Mouse (Mus musculus) kidney, adult 2 months (tissue): ENCODE results near the gene Dnajb4. TPM values are rescaled to one million over a fixed set of nuclear protein-coding genes. Genes with fewer than 3 reads are reported as not detected.

Experiments used
- DNase-seq: peaks from one replicate; pipeline ENCODE4 v3.0.0; 2021
- H3K27ac ChIP-seq: fragments of 200-500 bp; 2 replicates; pipeline ENCODE4 v1.5.1; 2012; ENCODE audit warnings: low read depth, low read length, control low read depth, inconsistent platforms; ENCODE audit not compliant: insufficient read depth
- H3K27me3 ChIP-seq: fragments of 200-500 bp; replicated peaks from 2 replicates; pipeline ENCODE4 v1.6.1; 2012; ENCODE audit warnings: mild to moderate bottlenecking, moderate library complexity, low read length, inconsistent platforms; ENCODE audit not compliant: control insufficient read depth, insufficient read depth
- H3K36me3 ChIP-seq: fragments of 200-500 bp; 2 replicates; pipeline ENCODE4 v1.6.1; 2012; ENCODE audit warnings: mild to moderate bottlenecking, moderate library complexity, low read length, inconsistent platforms; ENCODE audit not compliant: control insufficient read depth, insufficient read depth
- H3K4me1 ChIP-seq: fragments of 200-500 bp; 2 replicates; pipeline ENCODE4 v1.6.1; 2011; ENCODE audit warnings: low read length; ENCODE audit not compliant: control insufficient read depth, insufficient read depth
- H3K4me3 ChIP-seq: fragments of 200-500 bp; 2 replicates; pipeline ENCODE4 v1.5.1; 2011; ENCODE audit warnings: mild to moderate bottlenecking, low read depth, low read length, control low read depth; ENCODE audit not compliant: insufficient read depth
- CTCF ChIP-seq: fragments of 200-500 bp; conservative IDR thresholded peaks from 2 replicates; pipeline ENCODE4 v1.5.1; 2011; ENCODE audit warnings: low read depth, mild to moderate bottlenecking, control low read depth, low read length, moderate library complexity, mixed read lengths; ENCODE audit not compliant: insufficient read depth, insufficient read length
- POLR2A ChIP-seq: fragments of 200-500 bp; IDR thresholded peaks from one replicate; pipeline ENCODE4 v1.6.1; 2011; ENCODE audit warnings: low read depth, low read length, control low read depth
- WGBS: fragments of 180-500 bp; shearing (Covaris S2); methylation state at CpG from one replicate; pipeline ENCODE4 v1.1.7; 2018; 5-methylcytosine and 5-hydroxymethylcytosine counted together
- polyA plus RNA-seq: library from polyadenylated mRNA; depleted of rRNA; stranded (reverse); fragments of >200 nt; gene quantifications from 2 replicates; pipeline ENCODE4 v1.2.3, GENCODE M21; 2012

Dnajb4 gene
- polyA plus RNA-seq, 1 experiment = 9.8 TPM

DNA sequence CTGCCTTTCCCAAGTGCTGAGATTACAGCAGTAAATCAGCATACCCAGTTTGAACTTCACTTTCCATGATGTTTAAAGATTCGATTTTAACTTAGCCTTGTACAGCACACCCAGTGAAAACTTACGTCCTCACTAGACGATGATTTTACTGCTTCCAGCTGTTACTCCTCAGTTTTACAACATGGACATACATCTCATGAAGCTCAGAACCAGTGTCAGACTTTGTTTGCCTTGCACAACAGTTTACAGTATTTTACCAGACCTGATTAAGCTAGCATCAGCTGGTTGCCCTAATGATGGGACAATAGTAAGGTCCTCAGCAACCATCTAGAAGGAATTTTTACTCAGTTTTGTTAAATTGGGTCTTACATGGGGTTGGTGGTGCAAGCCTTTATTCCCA is 31.0 kb upstream of the Dnajb4 start:
- WGBS = 50% methylated on average over 3 of the region's 3 CpGs
- Histone ChIP-seq H3K27me3 (no peaks in the 10 kb centered on the region), H3K27ac (no peak overlapping the region), H3K36me3 (peaks cover 2% of the 10 kb centered on the region; the same call in 1 of the 2 replicates), H3K4me1 (no peaks in the 10 kb centered on the region), H3K4me3 (no peak overlapping the region)
- DNase-seq = no peak
- TF ChIP-seq POLR2A (no peak), CTCF (no peak)

DNA sequence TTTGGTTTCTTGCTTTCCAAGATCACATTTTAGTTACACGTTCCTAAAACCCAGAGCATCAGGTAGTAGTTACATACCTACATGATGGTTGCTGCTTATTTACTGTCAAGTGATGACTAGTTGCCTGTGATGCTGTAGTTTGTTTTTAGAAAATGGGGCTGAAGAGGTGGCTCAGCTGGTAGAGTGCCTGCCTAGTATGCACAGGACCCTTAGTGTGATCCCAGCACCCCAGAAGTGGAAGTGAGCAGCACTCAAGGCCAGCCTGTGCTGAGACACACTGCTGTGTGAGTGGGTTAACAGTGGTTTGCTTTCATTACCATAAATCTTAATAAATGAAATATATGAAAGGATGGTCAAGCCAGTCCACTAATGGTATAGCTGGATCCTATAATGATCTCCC is 29.5 kb upstream of the Dnajb4 start:
- no peak overlapping the region for H3K27ac ChIP-seq
- H3K4me1 ChIP-seq = no peaks in the 10 kb centered on the region
- peaks cover 2% of the 10 kb centered on the region; the same call in 1 of the 2 replicates for H3K36me3 ChIP-seq
- H3K4me3 ChIP-seq = no peak overlapping the region
- WGBS = 94% methylated on average over 1 of the region's 1 CpGs
- TF ChIP-seq POLR2A (no peak), CTCF (no peak)
- no peaks in the 10 kb centered on the region for H3K27me3 ChIP-seq
- DNase-seq = no peak

DNA sequence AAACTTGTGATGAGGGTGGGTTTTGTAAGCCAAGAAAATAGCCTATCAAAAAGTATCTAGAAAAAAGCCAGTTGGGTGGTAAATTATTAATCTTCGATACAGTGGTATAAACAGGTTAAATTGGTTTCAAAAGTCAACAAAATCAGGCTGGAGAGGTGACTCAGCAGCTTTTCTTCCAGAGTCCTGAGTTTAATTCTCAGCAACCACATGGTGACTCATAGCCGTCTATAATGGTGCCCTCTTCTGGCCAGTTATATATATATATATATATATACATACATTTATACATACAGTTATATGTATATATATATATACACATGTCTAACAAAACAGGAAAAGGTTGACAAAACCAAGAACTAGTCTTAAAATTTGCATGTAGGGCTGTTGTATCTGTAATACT is 28.7 kb upstream of the Dnajb4 start:
- 36% methylated on average over 2 of the region's 2 CpGs for WGBS
- Histone ChIP-seq H3K27ac (no peak overlapping the region), H3K27me3 (no peaks in the 10 kb centered on the region), H3K36me3 (peaks cover 2% of the 10 kb centered on the region; the same call in 1 of the 2 replicates), H3K4me3 (no peak overlapping the region), H3K4me1 (no peaks in the 10 kb centered on the region)
- TF ChIP-seq POLR2A = no peak
- no peak for TF ChIP-seq CTCF
- peak; percentile 85 for DNase-seq

DNA sequence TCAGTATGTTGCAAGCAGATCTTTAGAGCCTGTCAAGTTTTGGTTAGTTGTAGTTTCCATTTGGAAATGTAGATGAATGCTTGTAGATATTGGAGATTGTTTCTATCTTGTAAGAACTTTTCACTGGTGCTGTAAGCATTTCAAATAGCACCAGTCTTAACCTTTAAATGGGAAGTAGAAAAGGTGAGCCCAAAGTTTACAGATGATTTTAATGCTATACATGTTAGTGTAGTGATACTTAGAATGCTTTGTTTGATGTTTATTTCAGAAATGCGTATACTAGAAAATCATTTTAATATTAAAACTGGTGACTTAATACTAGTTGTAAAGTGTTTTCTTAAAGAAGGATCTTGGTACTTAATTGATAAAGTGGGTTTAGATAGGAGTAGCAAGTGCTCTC is 25.7 kb upstream of the Dnajb4 start:
- no peak for DNase-seq
- TF ChIP-seq POLR2A (no peak), CTCF (no peak)
- Histone ChIP-seq H3K4me1 (no peaks in the 10 kb centered on the region), H3K4me3 (no peak overlapping the region), H3K27me3 (no peaks in the 10 kb centered on the region), H3K27ac (no peak overlapping the region), H3K36me3 (peaks cover 4% of the 10 kb centered on the region)
- 100% methylated on average over 1 of the region's 1 CpGs for WGBS

DNA sequence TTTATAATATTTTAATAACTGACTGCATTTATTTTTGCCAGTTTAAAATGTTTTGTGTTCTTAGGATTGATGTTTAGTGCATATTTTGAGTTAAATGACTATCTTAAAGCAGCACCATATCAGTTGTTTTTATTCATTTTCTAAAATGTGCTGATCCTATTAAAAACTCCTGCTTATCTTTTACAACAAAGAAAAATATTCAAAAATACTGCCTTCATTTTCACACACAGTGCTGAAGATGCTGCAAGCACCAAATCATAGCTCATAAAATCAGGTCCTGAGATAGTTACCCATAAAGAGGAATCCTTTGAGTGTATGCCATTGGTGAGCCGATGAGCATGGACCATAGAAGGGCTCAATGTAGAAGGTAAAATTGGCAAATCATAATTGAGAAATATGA is 25.1 kb upstream of the Dnajb4 start:
- Histone ChIP-seq H3K27me3 (no peaks in the 10 kb centered on the region), H3K27ac (no peak overlapping the region), H3K4me3 (no peak overlapping the region), H3K36me3 (peaks cover 5% of the 10 kb centered on the region), H3K4me1 (no peaks in the 10 kb centered on the region)
- no peak for DNase-seq
- no peak for TF ChIP-seq CTCF
- WGBS = 89% methylated on average over 1 of the region's 1 CpGs

DNA sequence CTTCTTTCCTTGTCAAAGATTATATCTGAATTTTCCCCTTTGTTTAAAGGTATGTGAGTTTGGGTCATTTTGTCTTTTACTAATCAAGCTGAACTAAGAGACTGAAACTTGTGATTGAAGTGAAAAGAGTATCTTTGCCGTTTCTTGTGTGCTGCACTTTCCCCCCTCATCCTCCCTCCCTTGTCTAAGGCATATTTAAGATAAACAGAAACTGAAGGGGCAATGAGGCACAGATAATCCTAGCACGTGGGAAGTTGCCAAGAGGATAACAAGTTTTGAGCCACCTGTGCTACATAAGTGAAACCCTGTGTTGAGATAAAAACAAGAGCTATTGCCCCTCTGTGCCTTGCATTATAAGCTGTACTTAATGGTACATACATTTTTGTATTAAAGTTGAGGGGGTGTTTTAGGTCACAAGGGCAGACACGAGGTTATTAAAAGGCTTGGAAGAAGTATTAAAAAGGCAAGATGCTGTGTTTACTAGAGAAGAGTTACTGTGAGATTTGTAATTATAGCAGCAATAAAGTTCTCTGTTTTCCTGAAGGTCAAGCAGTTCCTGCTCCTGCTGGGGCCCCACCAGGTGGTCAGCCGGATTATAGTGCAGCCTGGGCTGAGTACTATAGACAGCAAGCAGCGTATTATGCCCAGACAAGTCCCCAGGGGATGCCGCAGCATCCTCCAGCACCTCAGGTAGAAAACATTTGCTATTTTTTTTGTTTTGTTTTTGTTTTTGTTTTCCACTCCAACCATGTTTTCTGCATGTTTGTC is 21.4 kb upstream of the Dnajb4 start:
- H3K27ac ChIP-seq = no peak overlapping the region
- no peaks in the 10 kb centered on the region for H3K27me3 ChIP-seq
- no peak for DNase-seq
- H3K4me3 ChIP-seq = no peak overlapping the region
- 49% methylated on average over 6 of the region's 6 CpGs for WGBS
- TF ChIP-seq POLR2A (no peak), CTCF (no peak)
- H3K36me3 ChIP-seq = peaks cover 13% of the 10 kb centered on the region
- no peaks in the 10 kb centered on the region for H3K4me1 ChIP-seq

DNA sequence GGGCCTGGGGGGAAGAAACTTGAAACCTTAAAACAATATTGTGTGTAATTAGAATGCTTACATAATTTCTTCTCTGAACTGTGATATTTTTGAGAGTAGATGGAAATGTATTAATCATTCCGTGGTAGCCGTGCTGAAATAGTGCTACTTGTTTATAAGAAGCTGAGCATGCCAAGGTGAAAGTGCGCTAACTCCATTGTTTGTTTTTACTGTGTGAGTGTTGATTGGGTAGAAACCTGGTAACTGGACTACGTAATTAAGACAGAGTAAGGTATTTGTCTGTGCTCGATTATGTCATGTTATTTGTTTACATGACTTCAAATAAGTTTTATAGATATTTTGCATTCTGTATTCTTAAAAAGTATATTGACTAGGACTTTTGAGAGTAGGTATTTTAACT is 19.2 kb upstream of the Dnajb4 start:
- H3K36me3 ChIP-seq = peaks cover 15% of the 10 kb centered on the region
- H3K4me3 ChIP-seq = no peak overlapping the region
- 81% methylated on average over 5 of the region's 5 CpGs for WGBS
- no peak overlapping the region for H3K27ac ChIP-seq
- 0 out of 2 replicates have a peak, but pooled peaks cover 6% of the 10 kb centered on the region for H3K4me1 ChIP-seq
- no peaks in the 10 kb centered on the region for H3K27me3 ChIP-seq
- peak; percentile 59 for DNase-seq
- TF ChIP-seq CTCF (no peak), POLR2A (no peak)
